Mouse (Mus musculus): Measurements from ENCODE around the gene Cd80. TPM values are rescaled to one million over a fixed set of nuclear protein-coding genes. Genes with fewer than 3 reads are reported as not detected.
"Not testable (repeated sequence)": the region's sequence is repeated elsewhere in the genome, so short reads cannot be mapped to it uniquely, and the experiment has no call there.

The Cd80 gene
- polyA plus RNA-seq, 1 experiment from 2014 or later: 0.59 TPM

DNA sequence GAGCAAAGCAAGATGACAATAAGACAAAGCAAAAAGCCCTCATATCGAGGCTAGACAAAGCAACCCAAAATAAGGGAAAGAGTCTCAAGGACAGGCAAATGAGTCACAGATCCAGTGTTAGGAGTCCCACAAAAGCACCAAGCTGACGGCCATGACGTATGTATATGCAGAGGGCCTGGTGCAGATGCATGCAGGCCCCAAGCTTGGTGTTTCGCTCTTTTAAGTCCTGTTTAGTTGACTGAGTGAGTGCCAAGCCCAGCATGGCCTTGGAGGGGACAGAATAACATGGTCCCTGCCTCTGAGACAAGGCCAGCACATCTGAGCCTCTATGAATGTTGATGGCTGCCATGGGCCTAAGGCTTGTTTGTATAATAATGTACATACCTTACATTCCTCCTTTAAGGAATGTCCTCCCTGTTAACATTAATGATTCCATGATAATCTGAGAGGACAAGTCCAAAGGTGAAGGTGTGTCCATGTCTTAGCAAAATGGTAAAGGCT, 21.0 kb upstream of the Cd80 start:
- no peaks in the 10 kb centered on the region for H3K4me1 ChIP-seq
- no peak overlapping the region for H3K4me3 ChIP-seq
- no peak for ATAC-seq (replicated peaks)
- H3K27me3 ChIP-seq: no peaks in the 10 kb centered on the region
- no peaks in the 10 kb centered on the region for H3K9me3 ChIP-seq
- H3K9ac ChIP-seq (replicated peaks): no peak overlapping the region
- no peak overlapping the region for H3K4me2 ChIP-seq (replicated peaks)
- H3K27ac ChIP-seq (replicated peaks): no peak overlapping the region
- WGBS: 83% methylated on average over 4 of the region's 4 CpGs
- H3K36me3 ChIP-seq: no peaks in the 10 kb centered on the region

DNA sequence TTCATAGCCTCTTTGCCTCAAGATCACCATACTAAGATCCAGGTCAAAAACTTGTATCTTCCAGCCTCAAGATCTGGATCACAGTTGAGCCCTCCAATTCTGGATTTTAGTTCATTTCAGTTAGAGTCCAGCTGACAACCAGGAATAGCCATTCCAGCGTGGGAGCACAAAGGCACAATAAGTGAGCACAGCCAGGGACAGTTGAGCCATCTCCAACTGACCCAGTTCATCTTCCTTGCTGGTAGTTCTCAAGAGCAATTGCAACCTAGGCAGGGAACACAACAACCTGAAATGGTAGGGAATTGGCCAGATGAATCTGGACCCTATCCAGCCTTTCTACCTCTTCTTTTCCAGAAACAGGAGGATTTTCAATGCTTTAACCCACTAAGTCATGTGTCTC, 16.2 kb upstream of the Cd80 start:
- WGBS: 83% methylated on average over 1 of the region's 1 CpGs
- no peak overlapping the region for H3K4me3 ChIP-seq
- no peak for ATAC-seq (replicated peaks)
- H3K27me3 ChIP-seq: no peaks in the 10 kb centered on the region
- H3K9me3 ChIP-seq: no peaks in the 10 kb centered on the region
- no peak overlapping the region for H3K9ac ChIP-seq (replicated peaks)
- H3K4me2 ChIP-seq (replicated peaks): no peak overlapping the region
- H3K27ac ChIP-seq (replicated peaks): no peak overlapping the region
- no peaks in the 10 kb centered on the region for H3K4me1 ChIP-seq
- peaks cover 14% of the 10 kb centered on the region; the same call in 1 of the 2 replicates for H3K36me3 ChIP-seq

DNA sequence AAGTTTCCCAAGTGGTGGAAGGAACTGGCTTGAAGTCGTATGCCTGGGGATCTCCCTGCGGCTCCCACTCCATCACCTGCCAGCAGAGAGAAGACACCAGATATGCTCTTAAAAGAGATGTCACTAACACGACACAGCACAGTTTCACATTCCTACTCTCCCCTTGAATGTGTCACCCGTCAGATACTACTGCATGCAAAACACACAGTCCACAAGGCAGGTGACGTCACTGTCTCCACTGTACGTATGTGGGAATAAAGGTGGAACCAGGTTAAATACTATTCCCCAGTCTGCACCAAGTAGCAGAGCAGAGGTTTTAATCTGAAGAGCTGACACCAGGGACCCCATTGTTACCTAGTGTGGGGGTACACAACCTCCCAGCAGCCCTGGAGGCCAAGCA, 15.0 kb upstream of the Cd80 start:
- Histone ChIP-seq H3K4me2 (replicated peaks) (no peak overlapping the region), H3K27me3 (no peaks in the 10 kb centered on the region), H3K36me3 (peaks cover 24% of the 10 kb centered on the region), H3K9me3 (no peaks in the 10 kb centered on the region), H3K4me3 (no peak overlapping the region), H3K27ac (replicated peaks) (no peak overlapping the region), H3K9ac (replicated peaks) (no peak overlapping the region), H3K4me1 (no peaks in the 10 kb centered on the region)
- 85% methylated on average over 6 of the region's 6 CpGs for WGBS
- no peak for ATAC-seq (replicated peaks)

DNA sequence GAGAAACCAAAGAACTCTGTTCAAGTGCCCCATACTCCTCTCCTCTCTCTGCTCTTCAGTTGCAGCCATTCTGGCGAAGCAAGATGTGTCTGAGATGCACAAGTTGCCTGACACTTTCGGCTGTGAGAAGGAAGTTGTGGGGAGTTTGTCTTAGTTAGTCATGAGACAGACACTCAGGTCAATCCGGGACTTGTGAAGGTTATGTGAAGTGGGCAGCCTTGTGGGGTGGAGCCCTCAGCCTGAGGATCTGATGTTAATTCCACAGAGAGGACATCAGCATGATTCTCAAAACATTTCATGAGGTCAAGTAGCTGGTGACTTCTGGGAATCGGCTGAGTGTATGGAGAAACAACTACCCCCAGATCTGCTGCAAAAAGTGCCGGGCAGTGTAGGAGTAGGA, 13.8 kb upstream of the Cd80 start:
- Histone ChIP-seq H3K27ac (replicated peaks) (no peak overlapping the region), H3K9ac (replicated peaks) (no peak overlapping the region), H3K27me3 (no peaks in the 10 kb centered on the region), H3K4me3 (no peak overlapping the region), H3K4me1 (no peaks in the 10 kb centered on the region), H3K4me2 (replicated peaks) (no peak overlapping the region), H3K36me3 (peaks cover 37% of the 10 kb centered on the region), H3K9me3 (no peaks in the 10 kb centered on the region)
- ATAC-seq (replicated peaks): no peak
- 92% methylated on average over 5 of the region's 5 CpGs for WGBS

DNA sequence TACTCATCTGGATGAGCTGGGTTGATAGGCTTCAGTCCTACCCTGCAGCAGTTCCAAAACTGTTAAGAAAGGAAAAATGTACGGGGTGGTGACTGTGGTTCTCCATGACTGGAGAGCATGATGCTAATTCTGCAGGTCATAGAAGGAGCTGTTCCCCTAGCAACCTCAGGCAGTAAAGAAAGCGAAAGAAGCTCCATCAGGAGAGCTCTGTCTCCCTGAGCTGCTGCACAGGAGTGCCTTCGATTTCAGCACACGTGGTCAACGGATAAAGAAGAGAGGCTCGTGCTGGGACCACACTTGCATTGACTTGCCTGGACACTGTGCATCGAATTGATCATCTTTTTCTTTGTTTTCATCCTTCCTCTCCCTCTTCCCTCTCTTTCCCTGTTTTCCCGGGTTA, 13.1 kb upstream of the Cd80 start:
- no peak for ATAC-seq (replicated peaks)
- Histone ChIP-seq H3K27ac (replicated peaks) (no peak overlapping the region), H3K4me3 (no peak overlapping the region), H3K4me1 (no peaks in the 10 kb centered on the region), H3K27me3 (no peaks in the 10 kb centered on the region), H3K9ac (replicated peaks) (no peak overlapping the region), H3K9me3 (no peaks in the 10 kb centered on the region), H3K4me2 (replicated peaks) (no peak overlapping the region), H3K36me3 (peaks cover 43% of the 10 kb centered on the region)
- WGBS: 89% methylated on average over 8 of the region's 8 CpGs

DNA sequence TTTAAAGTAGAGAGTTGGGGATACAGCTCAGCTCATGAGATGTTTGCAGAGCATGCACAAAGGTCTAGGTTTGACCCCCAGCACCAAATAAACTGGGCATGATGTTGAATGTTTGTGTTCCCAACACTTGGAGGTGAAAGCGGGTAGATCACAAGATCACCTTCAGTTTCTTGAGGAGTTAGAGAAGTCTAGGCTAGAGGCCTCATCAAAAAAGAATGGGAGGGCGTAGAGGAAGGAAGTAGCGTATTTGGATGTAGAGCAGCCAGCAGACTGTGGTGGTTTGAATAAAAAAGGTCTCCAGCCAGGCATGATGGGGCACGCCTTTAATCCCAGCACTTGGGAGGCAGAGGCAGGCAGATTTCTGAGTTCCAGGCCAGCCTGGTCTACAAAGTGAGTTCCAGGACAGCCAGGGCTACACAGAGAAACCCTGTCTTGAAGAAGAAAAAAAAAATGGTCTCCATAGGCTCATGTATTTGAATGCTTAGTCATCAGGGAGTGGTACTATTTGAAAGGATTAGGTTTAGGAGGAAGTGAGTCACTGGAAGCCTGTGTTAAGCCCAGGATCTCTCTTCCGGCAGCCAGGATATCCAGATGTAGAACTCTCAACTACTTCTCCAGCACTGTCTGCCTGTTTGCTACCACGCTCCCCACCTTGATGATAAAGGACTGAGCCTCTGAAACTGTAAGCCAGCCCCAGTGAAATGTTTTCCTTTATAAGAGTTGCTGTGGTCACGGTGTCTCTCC, 11.5 kb upstream of the Cd80 start:
- WGBS: 98% methylated on average over 7 of the region's 7 CpGs
- H3K4me2 ChIP-seq (replicated peaks): no peak overlapping the region
- no peak overlapping the region for H3K27ac ChIP-seq (replicated peaks)
- H3K4me3 ChIP-seq: no peak overlapping the region
- H3K27me3 ChIP-seq: no peaks in the 10 kb centered on the region
- no peak for ATAC-seq (replicated peaks)
- no peaks in the 10 kb centered on the region for H3K4me1 ChIP-seq
- H3K9me3 ChIP-seq: no peaks in the 10 kb centered on the region
- H3K9ac ChIP-seq (replicated peaks): no peak overlapping the region
- H3K36me3 ChIP-seq: peaks cover 52% of the 10 kb centered on the region

DNA sequence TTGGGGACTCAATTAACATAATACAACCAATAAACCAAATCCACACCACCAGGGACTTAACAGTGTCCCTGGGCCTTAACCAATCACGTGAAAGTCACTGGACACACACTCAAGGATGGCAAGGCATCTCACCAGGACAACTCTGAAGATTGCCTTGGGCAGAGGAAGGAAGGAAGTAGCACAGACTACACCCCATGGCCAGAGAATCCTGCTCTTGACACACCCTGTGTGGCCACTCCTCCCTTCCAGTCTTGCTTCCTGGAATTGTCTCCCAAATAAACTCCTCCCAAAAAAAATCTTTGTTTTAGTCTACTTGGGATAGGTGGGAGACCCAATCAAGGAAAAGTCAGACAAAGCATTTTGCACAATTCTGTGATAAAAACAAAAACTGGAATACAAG, 10.3 kb upstream of the Cd80 start:
- H3K36me3 ChIP-seq: peaks cover 56% of the 10 kb centered on the region
- H3K4me2 ChIP-seq (replicated peaks): no peak overlapping the region
- H3K4me1 ChIP-seq: no peaks in the 10 kb centered on the region
- no peak overlapping the region for H3K27ac ChIP-seq (replicated peaks)
- no peak for ATAC-seq (replicated peaks)
- H3K4me3 ChIP-seq: no peak overlapping the region
- no peak overlapping the region for H3K9ac ChIP-seq (replicated peaks)
- H3K27me3 ChIP-seq: no peaks in the 10 kb centered on the region
- no peaks in the 10 kb centered on the region for H3K9me3 ChIP-seq
- 100% methylated on average over 1 of the region's 1 CpGs for WGBS

DNA sequence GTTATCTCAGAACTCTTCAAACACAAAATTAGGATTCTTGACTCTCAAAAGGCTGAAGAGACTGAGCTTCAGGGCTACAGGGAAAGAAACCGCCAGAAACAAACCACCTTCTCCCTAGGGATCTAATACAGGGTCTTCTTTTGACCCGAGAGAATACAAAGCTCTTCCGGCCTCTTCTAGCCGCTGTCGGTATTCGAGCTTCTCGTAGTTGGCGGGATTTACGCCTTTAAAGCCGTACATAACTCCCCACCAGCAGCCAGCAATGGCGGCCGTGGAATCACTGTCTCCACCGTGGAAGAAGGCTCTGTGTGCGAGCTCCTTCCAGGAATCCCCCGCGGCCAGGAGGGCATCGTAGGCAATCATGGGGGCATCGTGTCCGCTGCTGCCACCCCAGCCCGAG, 9.8 kb upstream of the Cd80 start:
- Histone ChIP-seq H3K36me3 (peaks cover 58% of the 10 kb centered on the region), H3K9me3 (no peaks in the 10 kb centered on the region), H3K4me2 (replicated peaks) (no peak overlapping the region), H3K27me3 (no peaks in the 10 kb centered on the region), H3K4me1 (no peaks in the 10 kb centered on the region), H3K9ac (replicated peaks) (no peak overlapping the region), H3K27ac (replicated peaks) (no peak overlapping the region), H3K4me3 (no peak overlapping the region)
- no peak for ATAC-seq (replicated peaks)
- 97% methylated on average over 20 of the region's 20 CpGs for WGBS

DNA sequence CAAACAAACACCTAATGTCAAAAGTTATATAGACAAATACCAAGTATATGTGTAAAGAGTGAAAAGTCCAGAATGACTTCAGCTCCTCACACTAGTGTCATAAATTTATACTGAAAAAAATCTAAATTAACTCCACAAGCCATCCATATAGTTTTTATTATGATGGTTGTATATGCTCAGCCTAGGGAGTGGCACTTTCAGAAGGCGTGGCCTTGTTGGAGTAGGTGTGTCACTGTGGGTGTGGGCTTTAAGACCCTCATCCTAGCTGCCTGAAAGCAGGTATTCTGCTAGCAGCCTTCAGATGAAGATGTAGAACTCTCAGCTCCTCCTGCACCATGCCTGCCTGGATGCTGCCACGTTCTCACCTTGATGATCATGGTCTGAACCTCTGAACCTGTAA, 9.2 kb upstream of the Cd80 start:
- not testable (repeated sequence) for H3K9ac ChIP-seq (replicated peaks); ATAC-seq (replicated peaks); H3K4me2 ChIP-seq (replicated peaks); H3K4me1 ChIP-seq; H3K27me3 ChIP-seq; H3K9me3 ChIP-seq; H3K27ac ChIP-seq (replicated peaks); H3K4me3 ChIP-seq
- H3K36me3 ChIP-seq: peaks cover 58% of the 10 kb centered on the region
- 99% methylated on average over 2 of the region's 2 CpGs for WGBS

DNA sequence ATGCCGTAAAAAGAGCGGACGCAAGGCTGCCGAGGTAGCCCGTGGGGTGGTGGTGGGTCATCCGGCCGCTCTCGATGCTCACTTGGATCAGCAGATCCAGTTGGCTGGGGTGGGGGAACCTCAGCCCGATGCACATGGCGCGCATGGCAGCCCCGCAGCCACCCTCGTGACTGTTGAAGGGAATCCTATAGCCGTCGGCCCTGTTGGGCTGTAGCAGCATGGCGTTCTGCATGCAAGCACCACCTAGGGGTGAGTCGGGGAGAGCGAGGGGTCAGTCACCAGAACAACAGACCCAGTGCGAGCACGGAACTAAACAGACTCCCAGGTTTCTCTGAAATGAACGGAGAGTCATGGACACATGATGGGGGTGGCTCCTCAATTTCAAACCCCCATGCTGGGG, 8.0 kb upstream of the Cd80 start:
- H3K9ac ChIP-seq (replicated peaks): no peak overlapping the region
- H3K4me2 ChIP-seq (replicated peaks): no peak overlapping the region
- no peaks in the 10 kb centered on the region for H3K9me3 ChIP-seq
- H3K36me3 ChIP-seq: peaks cover 58% of the 10 kb centered on the region
- no peak overlapping the region for H3K4me3 ChIP-seq
- ATAC-seq (replicated peaks): no peak
- no peak overlapping the region for H3K27ac ChIP-seq (replicated peaks)
- WGBS: 92% methylated on average over 21 of the region's 21 CpGs
- H3K4me1 ChIP-seq: peaks cover 10% of the 10 kb centered on the region
- H3K27me3 ChIP-seq: no peaks in the 10 kb centered on the region

DNA sequence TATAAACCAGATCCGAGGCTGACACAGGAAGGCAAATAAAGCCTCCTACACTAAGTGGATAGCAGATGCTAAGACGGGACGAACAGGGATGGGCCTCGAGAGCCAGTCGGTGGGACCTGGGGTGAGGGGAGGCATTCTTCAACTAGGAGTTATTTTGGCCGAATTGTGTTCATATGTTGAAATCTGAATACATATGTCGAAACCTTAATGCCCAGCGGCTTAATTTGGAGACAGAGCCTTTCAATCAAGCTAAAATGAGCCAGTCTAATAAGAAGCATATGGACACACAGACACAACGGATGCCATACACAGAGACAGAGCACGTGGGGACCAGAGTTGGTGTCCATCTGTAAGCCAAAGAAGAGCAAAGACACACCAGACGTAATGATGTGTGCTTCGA, 6.9 kb upstream of the Cd80 start:
- no peak for ATAC-seq (replicated peaks)
- Histone ChIP-seq H3K4me3 (no peak overlapping the region), H3K36me3 (peaks cover 52% of the 10 kb centered on the region), H3K27me3 (no peaks in the 10 kb centered on the region), H3K9ac (replicated peaks) (no peak overlapping the region), H3K9me3 (no peaks in the 10 kb centered on the region), H3K4me2 (replicated peaks) (no peak overlapping the region), H3K4me1 (peaks cover 13% of the 10 kb centered on the region), H3K27ac (replicated peaks) (no peak overlapping the region)
- 93% methylated on average over 12 of the region's 12 CpGs for WGBS

DNA sequence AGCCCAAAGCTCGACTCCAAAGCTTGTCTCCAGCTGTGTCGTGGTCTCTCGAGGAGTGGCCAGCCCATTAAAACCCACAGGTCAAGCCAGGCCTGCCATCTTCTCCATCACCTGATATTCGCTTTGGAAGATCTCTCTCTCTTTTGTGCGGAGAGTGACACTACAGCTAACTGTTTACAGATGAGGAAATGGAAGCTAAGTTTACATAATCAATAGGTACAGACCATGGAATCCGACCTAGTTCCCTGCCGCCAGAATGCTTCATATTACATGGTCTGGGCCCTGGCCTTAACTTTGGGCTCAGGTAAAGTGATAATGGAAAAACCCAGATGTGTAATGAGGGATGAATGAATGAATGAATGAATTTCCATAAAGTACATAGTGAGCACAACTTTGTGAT, 4.7 kb upstream of the Cd80 start:
- H3K4me1 ChIP-seq: peaks cover 13% of the 10 kb centered on the region
- H3K4me2 ChIP-seq (replicated peaks): no peak overlapping the region
- no peaks in the 10 kb centered on the region for H3K27me3 ChIP-seq
- ATAC-seq (replicated peaks): no peak
- H3K9me3 ChIP-seq: no peaks in the 10 kb centered on the region
- WGBS: 94% methylated on average over 7 of the region's 7 CpGs
- no peak overlapping the region for H3K9ac ChIP-seq (replicated peaks)
- H3K27ac ChIP-seq (replicated peaks): no peak overlapping the region
- no peak overlapping the region for H3K4me3 ChIP-seq
- H3K36me3 ChIP-seq: peaks cover 31% of the 10 kb centered on the region

Data from forebrain, embryonic 15.5 days (tissue).